Mouse (Mus musculus): Measurements from ENCODE around the gene Iqcf1.
"Not testable (repeated sequence)": the region's sequence is repeated elsewhere in the genome, so short reads cannot be mapped to it uniquely, and the experiment has no call there.

Gene Iqcf1

DNA sequence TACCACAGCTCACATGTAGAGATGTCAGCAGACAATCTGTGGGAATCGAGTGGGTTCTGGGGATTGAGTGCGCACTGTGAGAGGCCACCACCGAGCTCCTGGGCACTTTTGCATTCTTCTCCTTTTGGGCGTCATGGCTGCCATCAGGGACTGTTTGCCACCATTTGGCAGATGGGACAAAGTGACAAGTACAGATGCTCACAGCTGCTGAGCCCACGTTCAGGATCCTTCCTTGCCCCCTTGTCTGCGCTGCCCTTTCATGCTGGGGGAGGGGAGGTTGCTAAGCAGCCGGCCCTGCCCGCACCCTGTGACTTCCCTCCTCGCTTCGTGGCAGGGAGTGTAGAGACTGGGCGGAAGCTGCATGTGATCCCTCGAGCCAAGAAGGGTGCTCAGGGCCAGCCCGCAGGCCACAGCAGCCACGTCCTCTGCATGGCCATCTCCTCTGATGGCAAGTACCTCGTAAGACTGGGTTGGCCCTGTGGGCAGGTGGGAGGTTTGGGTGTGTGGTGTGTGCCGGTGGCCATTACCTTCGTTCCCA, 17.1 kb upstream of the Iqcf1 start:
- DNase-seq (ENCODE audit: low spot score), result no peak

DNA sequence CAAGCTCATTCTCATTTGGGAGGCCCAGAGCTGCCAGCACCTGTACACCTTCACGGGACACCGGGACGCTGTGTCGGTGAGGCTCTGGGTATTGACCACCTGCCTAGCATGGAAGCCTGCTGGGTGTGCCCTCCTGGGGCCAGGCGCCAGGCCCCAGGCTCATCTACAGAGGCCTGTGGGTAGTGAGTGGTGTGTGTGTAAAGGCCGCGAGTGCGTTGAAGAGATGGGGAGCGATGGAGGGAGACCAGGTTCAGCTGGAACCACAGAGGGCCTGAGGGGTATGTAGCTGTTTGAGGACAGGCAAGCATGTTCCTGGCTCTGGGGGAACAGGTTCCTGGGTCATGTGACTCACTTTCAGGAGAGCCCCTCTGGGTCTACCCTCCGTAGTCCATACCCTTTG, 16.6 kb upstream of the Iqcf1 start:
- no peak for DNase-seq (ENCODE audit: low spot score)

DNA sequence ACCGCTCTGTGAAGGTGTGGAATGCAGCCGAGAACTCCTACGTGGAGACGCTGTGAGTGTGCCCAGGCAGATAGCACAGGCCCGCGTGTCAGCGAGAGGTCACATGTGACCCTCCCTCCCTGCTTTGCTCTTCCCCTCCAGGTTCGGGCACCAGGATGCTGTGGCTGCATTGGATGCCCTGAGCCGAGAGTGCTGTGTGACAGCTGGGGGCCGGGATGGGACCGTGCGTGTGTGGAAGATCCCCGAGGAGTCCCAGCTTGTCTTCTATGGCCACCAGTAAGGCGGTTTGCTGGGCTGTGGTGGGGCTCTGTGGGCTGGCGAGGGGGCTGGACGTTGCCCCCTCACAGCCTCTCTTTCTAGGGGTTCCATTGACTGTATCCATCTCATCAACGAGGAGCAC, 16.2 kb upstream of the Iqcf1 start:
- no peak for DNase-seq (ENCODE audit: low spot score)

DNA sequence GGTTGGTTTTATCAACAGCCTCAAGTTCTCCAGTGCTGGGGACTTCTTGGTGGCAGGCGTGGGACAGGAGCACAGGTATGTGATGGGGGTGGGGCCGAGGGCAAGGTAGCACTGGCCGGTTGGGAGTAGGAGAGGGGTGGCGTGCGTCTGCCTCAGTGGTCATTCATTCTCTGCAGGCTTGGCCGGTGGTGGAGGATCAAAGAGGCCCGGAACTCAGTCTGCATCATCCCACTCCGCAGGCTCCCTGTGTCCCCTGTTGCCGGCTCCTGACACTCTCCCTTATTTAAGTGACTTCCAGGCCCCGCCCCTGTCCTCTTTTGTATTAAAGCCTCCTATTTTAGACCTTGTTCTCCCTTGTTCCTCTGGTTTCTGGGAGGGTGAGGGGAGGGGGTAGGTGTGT, 14.7 kb upstream of the Iqcf1 start:
- no peak for DNase-seq (ENCODE audit: low spot score)

DNA sequence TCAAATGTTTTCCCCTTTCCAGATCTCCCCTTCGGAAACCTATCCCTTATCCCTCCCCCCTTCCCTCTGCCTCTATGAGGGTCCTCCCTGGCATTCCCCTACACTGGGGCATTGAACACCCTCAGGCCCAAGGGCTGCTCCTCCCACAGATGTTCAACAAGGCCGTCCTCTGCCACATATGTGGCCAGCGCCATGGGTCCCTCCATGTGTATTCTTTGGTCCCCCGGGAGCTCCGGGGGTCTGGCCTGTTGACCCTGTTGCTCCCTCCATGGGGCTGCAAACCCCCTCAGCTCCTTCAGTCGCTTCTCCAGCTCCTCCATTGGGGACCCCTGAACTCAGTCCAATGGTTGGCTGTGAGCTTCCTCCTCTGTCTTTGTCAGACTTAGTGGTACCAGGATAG, 12.2 kb upstream of the Iqcf1 start:
- DNase-seq (ENCODE audit: low spot score), result not testable (repeated sequence)

DNA sequence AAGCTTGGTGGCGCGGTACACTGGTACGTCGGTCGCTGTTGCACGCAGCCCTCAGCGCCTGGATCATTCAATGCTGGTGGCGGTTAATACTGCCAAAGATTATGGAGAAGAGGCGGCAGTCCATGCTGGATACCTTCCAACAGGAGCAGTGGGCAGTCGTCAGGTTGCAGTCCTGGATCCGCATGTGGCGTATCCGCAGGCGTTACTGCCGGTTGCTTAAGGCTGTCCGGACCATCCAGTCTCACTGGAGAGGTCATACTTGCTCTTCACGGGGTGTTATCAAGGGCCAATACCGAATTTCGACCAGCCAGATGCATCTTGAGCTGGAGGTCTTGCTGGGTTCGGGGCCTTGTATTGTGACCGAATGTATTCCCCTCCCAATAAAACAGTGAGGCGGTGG, 2.1 kb downstream of the Iqcf1 start:
- DNase-seq (ENCODE audit: low spot score), result no peak

DNA sequence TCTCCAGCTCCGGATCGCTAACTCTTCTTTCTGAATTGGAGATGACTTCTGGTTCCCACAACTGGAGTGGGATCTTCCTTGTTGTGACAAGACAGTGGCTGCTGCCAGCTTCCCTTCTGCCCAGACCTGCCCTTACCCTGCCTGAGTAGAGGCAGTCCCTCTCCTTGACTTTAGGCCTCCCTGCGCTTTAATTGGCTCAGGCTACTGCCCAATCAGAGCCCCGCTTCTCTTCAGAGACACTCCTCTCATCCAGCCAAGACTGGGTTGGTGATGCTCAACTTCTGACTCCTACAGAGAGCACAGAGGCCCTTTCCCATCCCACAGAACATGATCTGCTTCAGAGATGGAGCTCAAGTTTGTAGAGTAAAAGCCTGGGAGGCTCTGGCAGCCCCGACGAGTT, 4.5 kb downstream of the Iqcf1 start:
- no peak for DNase-seq (ENCODE audit: low spot score)

DNA sequence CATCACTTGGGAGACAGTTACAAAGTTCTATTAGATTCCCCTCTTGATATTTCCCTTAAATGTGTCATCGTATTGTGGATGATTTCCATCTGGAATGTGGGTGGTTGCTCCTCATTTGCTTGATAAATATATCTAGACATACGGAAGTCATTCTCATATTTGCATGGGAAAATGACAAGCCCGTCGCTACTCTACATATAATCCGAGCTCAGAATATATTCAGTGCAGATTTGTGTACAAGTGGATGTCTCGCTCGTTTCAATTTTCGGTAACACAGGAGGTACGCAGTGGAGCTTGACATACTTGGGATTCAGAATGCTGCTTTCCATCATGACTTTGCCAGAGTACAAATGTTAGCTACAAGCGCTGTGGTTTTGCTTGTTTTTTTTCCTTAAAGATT, 9.6 kb downstream of the Iqcf1 start:
- no peak for DNase-seq (ENCODE audit: low spot score)

DNA sequence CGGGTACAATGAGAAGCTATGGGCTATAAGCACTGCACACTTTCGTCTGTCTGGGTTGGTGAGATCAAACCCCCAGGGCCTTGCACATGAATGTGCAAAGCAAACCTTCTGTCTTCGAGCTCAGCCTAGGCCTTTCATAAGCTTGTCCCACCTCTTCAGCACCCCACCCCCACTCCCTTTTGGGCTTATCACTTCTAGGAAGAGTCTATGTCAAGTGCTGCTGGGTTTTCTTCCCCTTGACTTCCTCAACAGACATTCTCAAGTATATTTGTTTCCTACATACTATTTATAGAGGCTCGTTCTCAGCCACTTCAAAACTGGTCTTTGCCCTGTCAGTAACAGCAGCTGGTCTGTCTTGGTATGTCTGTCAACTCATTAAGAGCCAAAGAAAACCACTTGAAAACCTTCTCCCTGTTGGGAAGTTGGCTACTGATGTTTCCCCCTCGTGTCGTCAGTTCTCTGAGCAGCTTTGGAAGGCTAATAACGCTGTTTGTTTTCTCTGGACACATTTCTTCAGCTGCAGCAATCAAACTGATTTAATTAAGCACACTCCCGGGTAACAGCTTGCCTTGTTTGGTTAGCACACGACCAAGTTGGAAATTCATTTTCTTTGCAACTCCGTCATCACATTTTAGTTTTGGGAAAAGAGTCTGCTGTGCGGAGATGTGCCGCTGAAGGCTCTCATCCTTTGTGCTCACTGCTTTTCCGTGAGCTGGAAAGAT, 13.1 kb downstream of the Iqcf1 start:
- DNase-seq (ENCODE audit: low spot score), result no peak

DNA sequence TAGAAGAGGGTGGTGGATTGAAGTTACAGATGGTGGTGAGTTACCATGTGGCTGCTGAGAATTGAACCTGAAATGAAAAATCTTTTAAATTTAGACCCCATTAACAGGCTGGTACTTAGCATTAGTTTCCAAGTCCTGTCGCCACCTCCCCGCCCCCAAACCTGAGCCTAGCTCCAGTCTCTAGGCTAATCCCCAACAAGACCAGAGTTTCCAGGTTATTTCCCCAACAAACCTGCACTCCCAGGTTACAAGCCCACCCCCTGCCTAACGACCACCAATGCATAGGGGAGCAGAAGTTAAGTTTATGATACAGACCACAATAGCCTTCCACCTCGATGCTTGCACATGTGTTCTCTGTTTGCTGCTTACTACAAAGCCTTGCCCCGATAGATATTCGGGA, 13.8 kb downstream of the Iqcf1 start:
- no peak for DNase-seq (ENCODE audit: low spot score)

DNA sequence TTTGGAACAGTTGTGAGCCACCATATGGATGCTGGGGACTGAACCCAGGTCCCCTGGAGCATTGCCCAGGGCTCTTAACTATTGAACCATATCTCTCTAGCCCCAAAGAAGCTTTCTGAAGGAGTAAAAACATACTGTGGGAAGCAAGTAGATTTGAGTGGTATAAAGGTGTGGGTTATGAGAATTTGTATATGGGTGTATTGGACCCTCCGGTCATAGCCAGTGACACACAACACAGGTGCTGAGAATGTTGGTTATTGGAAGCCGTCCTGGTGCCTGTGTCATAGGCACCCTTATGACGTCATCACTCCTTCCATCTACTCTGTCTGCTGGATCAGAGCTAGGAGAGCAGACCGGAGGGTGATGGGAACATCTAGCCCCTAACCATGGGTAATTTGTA, 14.5 kb downstream of the Iqcf1 start, which contains the start of gene Iqcf5:
Gene Iqcf5 (plus strand): TSS at position 301 of the 400 bp plus-strand sequence.
- DNase-seq (ENCODE audit: low spot score), result no peak

DNA sequence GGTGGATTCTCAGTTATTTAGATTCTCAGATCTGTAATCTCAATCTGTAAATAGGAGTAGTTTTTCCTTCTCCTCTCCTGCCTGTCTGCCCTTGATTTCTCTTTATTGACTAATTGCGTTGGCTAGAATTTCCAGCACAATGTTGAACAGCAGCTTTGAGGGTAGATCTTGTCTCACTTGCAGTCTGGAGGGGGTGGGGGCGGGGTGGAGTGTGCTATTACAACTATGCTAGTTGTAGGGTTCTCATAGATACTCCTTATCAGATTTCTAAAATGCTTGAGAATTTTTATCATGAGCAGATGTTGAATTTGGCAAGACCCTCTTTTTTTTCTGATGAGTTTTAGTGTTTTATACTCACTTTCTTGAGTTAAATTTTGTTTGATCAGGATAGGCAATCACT, 19.7 kb downstream of the Iqcf1 start:
- no peak for DNase-seq (ENCODE audit: low spot score)

DNA sequence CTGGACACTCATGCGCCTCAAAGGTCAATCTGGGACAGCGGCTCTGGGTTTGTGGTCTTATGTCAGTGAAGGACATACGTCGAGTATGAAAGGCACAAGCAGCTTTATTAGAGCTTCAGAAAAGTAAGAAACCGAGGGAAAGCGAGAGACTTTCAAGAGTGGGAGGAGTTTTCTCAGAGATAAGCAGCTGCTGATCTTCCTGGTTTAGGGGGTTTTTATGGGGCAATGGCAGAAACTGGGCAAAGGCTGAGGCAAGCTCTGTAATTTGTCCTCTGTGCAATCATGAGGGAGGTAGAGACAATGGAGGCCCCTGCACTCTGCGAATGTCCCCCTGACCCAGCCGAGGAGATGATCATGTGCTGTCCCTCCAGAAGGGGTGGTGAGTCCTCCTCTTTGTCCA, 20.1 kb downstream of the Iqcf1 start:
- DNase-seq (ENCODE audit: low spot score), result no peak

DNA sequence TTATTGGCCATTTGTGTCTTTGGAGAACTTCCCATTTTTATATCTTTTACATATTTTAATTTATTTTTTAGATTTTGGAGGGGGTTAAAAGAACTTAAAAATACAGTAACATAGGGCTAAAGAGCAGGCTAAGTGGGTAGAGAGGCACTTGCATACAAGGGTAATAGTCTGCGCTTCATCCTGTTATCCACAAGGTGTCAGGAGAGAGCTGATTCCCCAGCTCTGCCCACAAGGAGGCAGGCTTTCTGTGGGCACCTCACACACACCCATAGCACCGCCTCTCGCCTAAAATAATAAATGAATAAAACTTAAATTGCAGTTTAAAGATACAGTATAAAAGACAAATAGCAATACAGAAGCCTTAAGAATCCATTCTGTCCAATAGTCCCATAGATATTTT, 32.1 kb downstream of the Iqcf1 start:
- no peak for DNase-seq (ENCODE audit: low spot score)

DNA sequence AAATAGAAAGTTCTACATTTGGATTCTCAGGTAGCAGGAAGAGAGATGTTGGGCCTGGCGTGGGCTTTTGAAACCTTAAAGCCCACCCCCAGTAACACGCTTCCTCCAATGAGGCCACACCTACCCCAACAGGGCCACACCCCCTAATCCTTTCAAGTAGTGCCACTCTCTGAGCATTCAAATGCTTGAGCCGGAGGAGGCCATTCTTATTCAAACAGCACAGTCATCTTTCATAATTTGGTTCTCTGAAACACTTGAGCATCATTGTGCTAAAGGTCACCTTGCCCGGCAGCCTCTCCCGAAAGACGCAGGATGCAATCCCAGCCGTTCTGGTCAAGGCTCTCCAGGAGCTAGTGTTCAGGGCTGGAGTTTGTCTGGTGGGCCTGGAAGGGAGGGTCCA, 34.5 kb downstream of the Iqcf1 start:
- no peak for DNase-seq (ENCODE audit: low spot score)

DNA sequence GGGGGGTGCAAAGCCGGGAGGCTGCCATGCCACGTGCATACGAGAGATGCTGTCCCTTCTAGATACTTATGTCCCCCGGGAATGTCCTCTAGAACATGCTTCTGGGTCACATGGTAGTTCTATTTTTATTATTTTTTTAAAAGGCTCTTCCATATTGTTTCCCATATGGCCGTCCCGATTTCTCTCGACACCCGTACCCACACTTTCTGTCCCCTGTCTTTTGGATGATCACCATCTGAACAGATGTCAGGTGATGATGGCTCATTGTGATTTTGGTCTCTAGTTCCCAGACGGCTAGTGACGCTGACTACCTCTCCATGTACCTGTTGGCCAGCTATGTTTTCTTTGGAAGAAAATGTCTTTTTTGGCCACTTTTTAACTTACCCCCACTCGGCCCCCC, 35.2 kb downstream of the Iqcf1 start:
- no peak for DNase-seq (ENCODE audit: low spot score)
